Mouse (Mus musculus): ENCODE measurements at regions not wholly inside any gene's neighbourhood (a gene's known extent, or its start where the extent isn't known, plus 50 kb on each side); places are given as distances from the start of the nearest gene placed in this dataset.
A peak's percentile ranks its signal among the peaks of the same experiment; 100 is the strongest.

DNA sequence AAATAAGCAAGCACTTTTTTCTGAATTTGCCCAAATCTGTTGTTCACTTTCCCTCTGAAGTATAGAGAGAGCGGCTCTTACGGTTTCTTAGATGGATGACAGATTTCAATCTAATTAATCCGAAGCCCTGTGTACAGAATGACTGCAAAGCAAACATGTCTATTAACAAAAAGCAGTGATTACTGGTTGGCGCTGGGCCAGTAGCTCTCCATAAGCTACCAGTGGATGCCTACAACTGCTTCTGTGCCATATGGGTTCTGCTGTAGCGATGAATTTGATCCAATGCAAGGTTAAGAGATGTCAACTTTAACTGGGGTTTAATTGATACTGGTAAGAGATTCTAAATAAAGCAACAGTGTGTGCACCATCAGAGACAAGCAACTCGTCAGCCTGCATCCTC, 162.3 kb downstream of the Rwdd3 start:
- Histone ChIP-seq H3K9ac (no peak overlapping the region), H3K4me3 (replicated peaks) (no peak overlapping the region), H3K9me3 (replicated peaks) (no peaks in the 10 kb centered on the region), H3K36me3 (no peaks in the 10 kb centered on the region), H3K4me1 (no peaks in the 10 kb centered on the region), H3K27ac (no peak overlapping the region), H3K27me3 (no peaks in the 10 kb centered on the region), H3K4me2 (no peak overlapping the region)
- no peak for ATAC-seq (replicated peaks; ENCODE audit: low FRiP score)
- WGBS = 84% methylated on average over 6 of the region's 6 CpGs

- H3K4me3 ChIP-seq (replicated peaks) = no peak overlapping the region
- 61% methylated on average over 17 of the region's 17 CpGs for WGBS
- no peak overlapping the region for H3K27ac ChIP-seq
- no peaks in the 10 kb centered on the region for H3K27me3 ChIP-seq
- ATAC-seq (replicated peaks; ENCODE audit: low FRiP score) = peak; percentile 69
- H3K4me1 ChIP-seq = no peaks in the 10 kb centered on the region; the same call in 1 of the 2 replicates
- H3K4me2 ChIP-seq = no peak overlapping the region
- no peaks in the 10 kb centered on the region for H3K36me3 ChIP-seq
- H3K9me3 ChIP-seq (replicated peaks) = no peaks in the 10 kb centered on the region
- no peak overlapping the region for H3K9ac ChIP-seq
These were observed 187.8 kb downstream of the Rwdd3 start for GRCm38 (mm10) chr3:120983556-120984270.

DNA sequence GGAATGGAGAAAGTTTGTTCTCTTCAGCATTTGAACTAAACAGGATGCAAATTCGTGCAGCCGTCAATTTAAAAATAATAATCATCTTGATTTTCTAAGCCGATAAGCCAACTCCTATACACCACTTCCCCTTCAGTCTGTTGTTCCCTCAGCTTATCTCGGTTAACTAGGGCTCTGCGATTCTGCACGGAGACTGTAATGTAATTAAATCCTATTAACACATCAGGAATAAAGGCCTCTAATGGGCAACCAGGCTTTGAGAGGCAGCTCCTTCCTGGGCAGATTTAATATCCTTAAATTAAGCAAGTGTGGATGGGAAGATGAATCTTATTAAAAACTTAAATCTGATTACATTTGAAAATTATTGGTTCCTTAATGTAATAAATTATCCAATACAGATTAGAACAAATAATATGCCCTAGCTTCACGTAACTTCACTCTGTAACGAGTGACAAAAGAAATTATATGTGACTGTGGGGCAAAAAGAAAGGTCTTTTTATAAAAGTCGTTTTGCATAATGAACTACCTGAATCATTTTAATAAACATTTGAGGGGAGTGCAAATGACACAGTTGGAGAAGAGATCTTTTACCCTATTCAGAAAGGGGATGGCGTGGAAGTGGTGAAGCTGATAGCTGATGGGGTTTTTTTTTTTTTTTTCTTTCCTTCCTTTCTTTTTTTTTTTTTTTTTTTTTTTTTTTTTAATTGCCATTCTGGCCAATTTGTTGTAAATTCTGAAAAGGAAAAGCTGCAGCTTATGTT, 188.5 kb downstream of the Rwdd3 start:
- 37% methylated on average over 10 of the region's 10 CpGs for WGBS

GRCm38 (mm10) chr3:120982218-120982617, 189.3 kb downstream of the Rwdd3 start:
- no peak for ATAC-seq (replicated peaks; ENCODE audit: low FRiP score)
- Histone ChIP-seq H3K4me2 (no peak overlapping the region), H3K9ac (no peak overlapping the region), H3K4me3 (replicated peaks) (no peak overlapping the region), H3K27ac (no peak overlapping the region), H3K4me1 (no peaks in the 10 kb centered on the region; the same call in 1 of the 2 replicates), H3K36me3 (no peaks in the 10 kb centered on the region), H3K9me3 (replicated peaks) (no peaks in the 10 kb centered on the region), H3K27me3 (no peaks in the 10 kb centered on the region)
- 33% methylated on average over 4 of the region's 4 CpGs for WGBS

More for the DNA sequence above, 188.5 kb downstream of the Rwdd3 start:
- Histone ChIP-seq H3K36me3 (no peaks in the 10 kb centered on the region), H3K27me3 (no peaks in the 10 kb centered on the region), H3K4me2 (no peak overlapping the region), H3K9ac (no peak overlapping the region), H3K27ac (no peak overlapping the region), H3K4me1 (no peaks in the 10 kb centered on the region; the same call in 1 of the 2 replicates), H3K9me3 (replicated peaks) (no peaks in the 10 kb centered on the region), H3K4me3 (replicated peaks) (no peak overlapping the region)
- no peak for ATAC-seq (replicated peaks; ENCODE audit: low FRiP score)

DNA sequence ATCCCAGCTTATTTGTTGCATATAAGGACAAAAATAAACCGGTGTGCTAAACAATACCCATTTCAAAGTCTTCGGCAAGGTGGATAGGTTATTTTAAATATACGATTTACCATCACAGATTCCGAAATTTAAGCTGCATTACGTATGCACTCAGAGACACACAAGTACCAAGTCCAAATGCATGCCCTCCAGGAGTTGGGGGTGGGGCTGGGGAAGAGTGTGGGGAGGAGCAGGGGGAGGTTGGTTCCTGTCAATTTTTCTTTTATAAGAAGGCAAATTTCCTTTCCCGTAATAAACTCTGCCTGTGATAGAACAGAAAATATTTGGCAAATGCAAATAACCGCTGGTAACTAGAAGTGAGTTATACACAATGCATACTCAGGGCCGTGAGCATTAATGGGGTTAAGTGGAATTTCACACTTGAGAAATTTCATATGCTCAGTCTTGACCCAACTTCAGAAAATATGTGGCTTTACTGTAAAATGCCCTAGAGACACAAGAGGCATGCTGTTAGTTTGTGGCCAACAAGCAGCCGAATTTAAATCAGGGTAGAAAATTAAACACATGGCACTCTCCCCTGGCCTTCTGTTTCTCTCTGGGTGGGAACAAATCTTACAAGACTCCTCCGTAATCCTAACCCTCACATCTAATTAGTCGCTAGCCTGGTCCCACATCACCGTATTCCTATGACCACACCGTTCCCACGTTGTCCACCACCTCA, 200.6 kb downstream of the Rwdd3 start:
- 64% methylated on average over 14 of the region's 14 CpGs for WGBS
- H3K9me3 ChIP-seq (replicated peaks) = no peaks in the 10 kb centered on the region
- H3K4me1 ChIP-seq = 0 out of 2 replicates have a peak, but pooled peaks cover 3% of the 10 kb centered on the region
- H3K4me2 ChIP-seq = no peak overlapping the region
- H3K4me3 ChIP-seq (replicated peaks) = no peak overlapping the region
- no peak overlapping the region for H3K9ac ChIP-seq
- H3K36me3 ChIP-seq = no peaks in the 10 kb centered on the region
- no peaks in the 10 kb centered on the region for H3K27me3 ChIP-seq
- H3K27ac ChIP-seq = 0 out of 2 replicates have a peak overlapping the region, but pooled peaks have one; percentile 27
- ATAC-seq (replicated peaks; ENCODE audit: low FRiP score) = peak; percentile 48; the same call in 1 of the 2 replicates

DNA sequence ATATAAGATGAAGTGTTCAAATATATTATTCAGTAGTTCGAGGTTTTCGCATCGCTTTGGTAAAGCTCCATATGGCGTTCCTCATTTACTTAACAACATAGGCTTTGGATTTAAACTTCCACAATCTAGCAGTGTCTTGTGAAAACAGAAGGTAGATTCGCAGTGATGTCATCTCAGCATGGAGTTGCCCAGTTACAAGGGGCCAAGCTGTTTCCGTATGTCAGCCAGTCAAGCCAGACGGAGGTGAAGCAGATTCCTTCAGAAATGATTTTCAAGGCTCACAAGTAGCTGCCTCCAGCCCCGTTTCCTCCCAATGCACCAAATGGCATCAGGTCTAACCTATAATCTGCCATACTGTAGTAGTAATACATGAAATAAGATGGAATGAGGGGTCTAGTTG, 224.6 kb downstream of the Rwdd3 start:
- Histone ChIP-seq H3K4me2 (no peak overlapping the region), H3K9ac (no peak overlapping the region), H3K4me3 (replicated peaks) (no peak overlapping the region), H3K27ac (no peak overlapping the region), H3K4me1 (no peaks in the 10 kb centered on the region), H3K27me3 (no peaks in the 10 kb centered on the region), H3K9me3 (replicated peaks) (no peaks in the 10 kb centered on the region), H3K36me3 (no peaks in the 10 kb centered on the region)
- no peak for ATAC-seq (replicated peaks; ENCODE audit: low FRiP score)
- WGBS = 87% methylated on average over 8 of the region's 8 CpGs

DNA sequence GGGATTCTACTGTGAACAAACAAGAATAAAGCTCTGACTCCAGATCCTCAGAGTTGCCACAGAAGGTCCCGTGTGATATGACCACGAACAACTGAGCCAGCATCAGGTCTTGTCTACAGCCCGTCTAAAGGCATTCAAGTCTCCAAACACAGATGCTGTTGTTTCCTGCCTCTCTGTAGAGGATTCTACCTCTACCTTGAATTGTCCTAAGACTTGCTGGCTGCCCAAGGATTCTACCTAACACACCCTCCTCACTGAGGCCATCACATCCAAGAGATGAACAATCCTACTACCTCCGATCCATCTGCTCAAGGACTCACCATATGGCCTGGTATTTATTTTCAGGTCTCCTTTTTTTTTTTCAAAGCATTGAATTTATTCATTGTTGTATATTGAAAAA, 237.1 kb downstream of the Rwdd3 start:
- H3K9ac ChIP-seq = no peak overlapping the region
- H3K36me3 ChIP-seq = no peaks in the 10 kb centered on the region
- no peaks in the 10 kb centered on the region for H3K4me1 ChIP-seq
- no peak overlapping the region for H3K4me2 ChIP-seq
- no peak for ATAC-seq (replicated peaks; ENCODE audit: low FRiP score)
- H3K27ac ChIP-seq = no peak overlapping the region
- no peaks in the 10 kb centered on the region for H3K9me3 ChIP-seq (replicated peaks)
- no peaks in the 10 kb centered on the region for H3K27me3 ChIP-seq
- 91% methylated on average over 4 of the region's 4 CpGs for WGBS
- H3K4me3 ChIP-seq (replicated peaks) = no peak overlapping the region

DNA sequence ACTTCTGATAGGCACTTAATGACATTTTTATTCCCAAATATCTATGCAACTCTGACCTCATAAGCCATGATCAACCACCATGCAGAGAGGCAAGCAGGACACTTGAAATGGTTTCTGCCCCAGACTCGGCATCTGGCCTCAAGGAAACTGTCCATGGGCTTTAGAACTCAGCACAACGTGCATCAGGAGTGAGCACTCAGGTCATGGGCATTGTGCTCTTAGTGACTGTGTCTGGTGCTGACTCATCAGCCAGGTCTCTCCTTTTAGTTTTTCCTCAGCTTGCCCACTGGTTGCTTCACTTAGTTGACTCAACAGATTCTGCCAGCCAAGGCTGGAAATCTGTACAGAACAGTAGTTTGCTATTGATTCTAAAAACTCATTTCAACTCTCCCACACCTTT, 251.1 kb downstream of the Rwdd3 start:
- Histone ChIP-seq H3K9me3 (replicated peaks) (no peaks in the 10 kb centered on the region), H3K36me3 (no peaks in the 10 kb centered on the region), H3K4me1 (no peaks in the 10 kb centered on the region), H3K4me3 (replicated peaks) (no peak overlapping the region), H3K4me2 (no peak overlapping the region), H3K27me3 (no peaks in the 10 kb centered on the region), H3K9ac (no peak overlapping the region), H3K27ac (no peak overlapping the region)
- no peak for ATAC-seq (replicated peaks; ENCODE audit: low FRiP score)
- WGBS = 78% methylated on average over 2 of the region's 2 CpGs

GRCm38 (mm10) chr3:120898931-120899330, 272.6 kb downstream of the Rwdd3 start:
- Histone ChIP-seq H3K27me3 (no peaks in the 10 kb centered on the region), H3K36me3 (no peaks in the 10 kb centered on the region), H3K4me3 (replicated peaks) (no peak overlapping the region), H3K4me1 (no peaks in the 10 kb centered on the region), H3K9ac (no peak overlapping the region), H3K27ac (no peak overlapping the region), H3K4me2 (no peak overlapping the region), H3K9me3 (replicated peaks) (no peaks in the 10 kb centered on the region)
- ATAC-seq (replicated peaks; ENCODE audit: low FRiP score) = no peak
- WGBS = 90% methylated on average over 5 of the region's 5 CpGs

DNA sequence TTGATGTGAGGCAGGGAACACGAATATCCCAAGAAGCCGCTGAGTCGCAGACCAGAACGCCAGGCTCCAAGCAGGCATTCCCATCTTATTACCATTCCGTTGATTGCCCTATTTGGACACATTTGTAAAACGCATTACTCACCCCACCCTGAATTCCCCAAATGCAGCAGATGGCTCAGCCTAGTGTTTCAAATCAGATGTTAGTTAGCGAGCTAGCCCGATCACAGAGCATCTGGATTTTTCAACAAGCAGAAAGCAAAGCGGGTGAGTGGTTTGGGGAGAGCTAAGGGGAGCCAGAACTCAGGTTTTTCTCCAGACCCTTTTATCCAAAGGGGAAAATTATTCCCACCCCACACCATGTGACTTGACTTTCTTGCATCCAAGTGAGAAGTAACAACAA, 273.2 kb downstream of the Rwdd3 start:
- no peaks in the 10 kb centered on the region for H3K27me3 ChIP-seq
- H3K4me3 ChIP-seq (replicated peaks) = no peak overlapping the region
- no peak overlapping the region for H3K27ac ChIP-seq
- WGBS = 81% methylated on average over 9 of the region's 9 CpGs
- no peak for ATAC-seq (replicated peaks; ENCODE audit: low FRiP score)
- H3K4me2 ChIP-seq = no peak overlapping the region
- no peaks in the 10 kb centered on the region for H3K36me3 ChIP-seq
- no peaks in the 10 kb centered on the region for H3K4me1 ChIP-seq
- H3K9me3 ChIP-seq (replicated peaks) = no peaks in the 10 kb centered on the region
- no peak overlapping the region for H3K9ac ChIP-seq

GRCm38 (mm10) chr3:120897758-120898157, 273.7 kb downstream of the Rwdd3 start:
- Histone ChIP-seq H3K9me3 (replicated peaks) (no peaks in the 10 kb centered on the region), H3K4me3 (replicated peaks) (no peak overlapping the region), H3K27me3 (no peaks in the 10 kb centered on the region), H3K4me1 (no peaks in the 10 kb centered on the region), H3K4me2 (no peak overlapping the region), H3K9ac (no peak overlapping the region), H3K36me3 (no peaks in the 10 kb centered on the region), H3K27ac (no peak overlapping the region)
- 91% methylated on average over 9 of the region's 9 CpGs for WGBS
- no peak for ATAC-seq (replicated peaks; ENCODE audit: low FRiP score)

GRCm38 (mm10) chr3:120897221-120897620, 274.3 kb downstream of the Rwdd3 start:
- ATAC-seq (replicated peaks; ENCODE audit: low FRiP score) = no peak
- Histone ChIP-seq H3K27ac (no peak overlapping the region), H3K4me1 (no peaks in the 10 kb centered on the region), H3K27me3 (no peaks in the 10 kb centered on the region), H3K4me3 (replicated peaks) (no peak overlapping the region), H3K36me3 (no peaks in the 10 kb centered on the region), H3K9me3 (replicated peaks) (no peaks in the 10 kb centered on the region), H3K4me2 (no peak overlapping the region), H3K9ac (no peak overlapping the region)
- 89% methylated on average over 12 of the region's 12 CpGs for WGBS

Measured in kidney, embryonic 15.5 days (tissue).